Mouse (Mus musculus): ENCODE measurements around the gene Gm21093. TPM values are rescaled to one million over a fixed set of nuclear protein-coding genes. Genes with fewer than 3 reads are reported as not detected.
"Not testable (repeated sequence)": the region's sequence is repeated elsewhere in the genome, so short reads cannot be mapped to it uniquely, and the experiment has no call there.

Gene Gm21093
- polyA plus RNA-seq (2016; fragmentation: Nextera tagmentation; extraction: Ambion mirVana) = 0.18 TPM in 1 of 2 replicates, not detected in the other

DNA sequence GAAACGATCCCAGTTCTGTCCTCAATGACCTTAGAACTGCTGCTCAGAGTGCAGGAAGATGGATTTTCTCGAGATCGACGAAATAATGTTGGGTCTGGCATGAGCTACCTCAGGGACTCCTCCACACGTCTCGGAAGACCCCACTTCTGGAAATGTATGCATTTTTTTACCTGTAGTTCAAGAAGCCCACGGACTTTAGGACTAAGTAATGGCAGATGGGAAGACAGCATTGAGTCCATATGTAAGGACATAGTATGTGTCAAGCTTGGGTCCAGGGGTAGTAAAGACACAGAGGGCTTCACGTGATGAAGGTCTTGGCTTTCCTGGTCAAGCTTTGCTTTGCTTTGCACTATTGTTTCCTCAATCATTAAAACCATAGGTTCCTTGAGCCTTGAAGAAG, at the start of gene Gm21093:
Gene Gm21093 (minus strand): TSS at position 101 of the 400 bp plus-strand sequence.
- not testable (repeated sequence) for H3K4me3 ChIP-seq; H3K4me2 ChIP-seq (replicated peaks); H3K36me3 ChIP-seq; H3K4me1 ChIP-seq; H3K27ac ChIP-seq; ATAC-seq (ENCODE audit: low FRiP score, low read depth); H3K27me3 ChIP-seq (replicated peaks); H3K9me3 ChIP-seq; H3K9ac ChIP-seq
- WGBS = no CpG with 5 or more reads among the region's 8 CpGs

Other genes with a start within 250 kb of the Gm21093 start
- gene Gm21541, start 131.1 kb downstream of the Gm21093 start, polyA plus RNA-seq (2016; fragmentation: Nextera tagmentation; extraction: Ambion mirVana) = not detected in 2 replicates
- 4.6 TPM in 2 replicates for gene Gm20878, start 93.2 kb downstream of the Gm21093 start, polyA plus RNA-seq (2016; fragmentation: Nextera tagmentation; extraction: Ambion mirVana)
- 0.23 TPM in 1 of 2 replicates, not detected in the other for gene Fam205a4, start 68.7 kb downstream of the Gm21093 start, polyA plus RNA-seq (2016; fragmentation: Nextera tagmentation; extraction: Ambion mirVana)
- gene Gm3893, start 56.5 kb upstream of the Gm21093 start, polyA plus RNA-seq (2016; fragmentation: Nextera tagmentation; extraction: Ambion mirVana) = not detected in 2 replicates
- gene Gm13304, start 80.1 kb upstream of the Gm21093 start, polyA plus RNA-seq (2016; fragmentation: Nextera tagmentation; extraction: Ambion mirVana) = not detected in 2 replicates
- not detected in 2 replicates for gene Gm13306, start 118.7 kb upstream of the Gm21093 start, polyA plus RNA-seq (2016; fragmentation: Nextera tagmentation; extraction: Ambion mirVana)
- 0.23 TPM in 1 of 2 replicates, not detected in the other for gene Gm13305, start 133.9 kb upstream of the Gm21093 start, polyA plus RNA-seq (2016; fragmentation: Nextera tagmentation; extraction: Ambion mirVana)
- gene Gm10600, start 205.9 kb upstream of the Gm21093 start, polyA plus RNA-seq (2016; fragmentation: Nextera tagmentation; extraction: Ambion mirVana) = not detected in 2 replicates
- gene Ccl21b, start 221.0 kb upstream of the Gm21093 start, polyA plus RNA-seq (2016; fragmentation: Nextera tagmentation; extraction: Ambion mirVana) = not detected in 2 replicates